Mouse (Mus musculus): ENCODE results near the gene Marveld1. TPM values are rescaled to one million over a fixed set of nuclear protein-coding genes. Genes with fewer than 3 reads are reported as not detected.

The Marveld1 gene
- 1 to 10 TPM; 2.9 to 8.7 (median 6.9) TPM for polyA plus RNA-seq (2017; shearing (Covaris generic))

DNA sequence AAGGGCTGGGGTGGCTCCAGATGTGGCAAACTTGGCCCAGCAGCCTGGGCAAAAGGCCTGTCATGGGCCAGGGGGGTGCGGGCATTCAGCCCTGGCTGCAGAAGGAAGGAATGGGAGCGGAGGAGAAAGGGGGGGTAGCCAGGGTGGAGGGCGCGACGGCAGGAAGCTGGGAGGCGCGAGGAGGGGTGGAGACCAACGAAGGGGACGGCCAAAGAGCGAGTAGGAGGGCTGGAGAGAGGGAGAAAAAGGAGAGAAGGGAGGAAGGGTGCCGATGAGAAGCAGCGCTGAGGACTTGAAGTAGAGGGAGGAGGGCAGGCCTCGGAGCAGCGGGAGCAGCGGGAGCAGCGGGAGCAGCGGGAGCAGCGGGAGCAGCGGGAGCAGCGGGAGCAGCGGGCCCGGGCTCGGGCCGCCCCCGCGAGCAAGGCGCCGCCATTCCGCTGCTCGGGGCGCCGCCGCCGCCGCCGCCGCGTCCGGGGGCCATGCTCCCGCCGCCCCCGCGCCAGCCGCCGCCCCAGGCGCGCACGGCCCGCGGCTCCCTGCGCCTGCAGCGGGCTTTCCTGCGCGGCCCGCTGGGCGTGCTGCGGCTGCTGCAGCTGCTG is at the start of gene Marveld1:
Gene Marveld1 (plus strand): TSS at position 231 of the 599 bp plus-strand sequence.
- ATAC-seq = peak; percentile 65

DNA sequence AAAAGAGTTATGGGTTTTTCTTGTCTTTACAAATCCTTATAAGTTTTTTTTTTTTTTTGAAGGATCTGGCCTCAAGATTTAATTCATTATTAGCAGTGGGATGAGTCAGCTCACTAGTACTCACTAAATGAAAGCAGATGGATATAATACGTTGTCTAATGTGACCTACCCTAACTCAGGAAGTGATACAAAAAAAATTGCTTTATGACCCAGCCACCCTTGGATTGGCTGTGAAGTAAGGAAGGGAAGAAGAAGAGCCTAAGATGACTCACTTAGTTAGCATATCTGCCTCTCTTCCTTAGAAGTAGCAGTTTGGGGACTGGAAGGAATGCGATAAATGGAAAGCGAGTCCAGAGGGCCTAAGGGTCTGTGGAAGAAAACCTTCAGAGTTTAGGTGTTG is 47.8 kb upstream of the Marveld1 start:
- ATAC-seq = no peak

DNA sequence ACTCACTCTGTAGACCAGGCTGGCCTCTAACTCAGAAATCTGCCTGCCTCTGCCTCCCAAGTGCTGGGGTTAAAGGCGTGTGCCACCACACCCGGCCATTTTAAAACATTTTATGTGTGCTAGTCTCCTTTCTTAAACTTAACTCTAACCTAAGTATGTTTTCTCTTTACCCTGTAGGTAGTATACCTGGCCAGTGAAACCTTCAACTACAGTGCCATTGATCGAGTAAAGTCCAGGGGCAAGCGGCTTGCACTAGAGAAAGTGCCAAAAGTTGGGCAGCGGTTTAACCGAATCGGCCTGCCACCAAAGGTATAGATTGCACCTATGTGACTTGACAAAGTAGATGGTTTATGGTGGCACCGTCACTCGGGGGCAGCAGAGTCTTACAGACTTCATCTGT is 42.5 kb upstream of the Marveld1 start:
- no peak for ATAC-seq

DNA sequence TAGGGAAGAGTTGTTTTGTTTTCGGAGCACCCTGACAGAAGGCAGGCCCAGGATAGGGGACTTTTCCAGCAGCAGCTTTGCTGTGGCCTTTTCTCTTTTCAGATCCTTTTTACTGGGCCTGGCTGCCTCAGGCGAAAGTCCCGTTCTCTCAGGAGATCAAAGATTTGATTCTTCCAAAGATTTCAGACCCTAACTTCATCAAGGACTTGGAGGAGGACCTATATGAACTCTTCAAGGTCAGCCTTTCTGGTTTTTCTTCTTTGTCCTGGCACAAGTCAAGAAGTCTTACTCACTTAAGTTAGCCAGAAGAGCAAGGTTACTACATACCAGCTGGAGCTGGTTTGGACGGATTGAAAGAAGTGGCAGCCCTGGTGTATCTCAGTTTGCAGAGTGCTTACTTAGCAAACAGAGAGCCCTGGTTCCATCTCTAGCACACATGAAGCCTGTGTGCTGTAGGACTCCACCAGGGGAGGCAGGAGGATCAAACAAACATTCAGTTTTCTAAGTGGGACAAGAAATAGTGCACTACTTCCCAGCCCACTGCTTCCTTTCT is 31.3 kb upstream of the Marveld1 start:
- ATAC-seq = no peak

DNA sequence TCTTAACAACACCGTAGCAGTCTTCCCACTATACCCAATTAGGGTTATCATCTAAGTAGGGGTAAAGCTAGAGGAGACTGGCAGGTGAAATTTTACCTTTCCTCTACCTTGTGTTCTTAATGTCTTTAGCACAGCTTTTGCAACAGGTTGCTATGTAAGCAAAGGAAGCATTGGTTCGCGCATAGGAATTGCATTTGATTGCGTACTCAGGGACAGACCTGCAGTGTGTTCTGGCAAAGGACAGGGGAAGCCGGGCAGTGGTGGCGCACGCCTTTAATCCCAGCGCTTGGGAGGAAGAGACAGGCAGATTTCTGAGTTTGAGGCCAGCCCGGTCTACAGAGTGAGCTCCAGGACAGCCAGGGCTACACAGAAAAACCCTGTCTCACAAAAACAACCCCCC is 29.1 kb upstream of the Marveld1 start:
- ATAC-seq = no peak

DNA sequence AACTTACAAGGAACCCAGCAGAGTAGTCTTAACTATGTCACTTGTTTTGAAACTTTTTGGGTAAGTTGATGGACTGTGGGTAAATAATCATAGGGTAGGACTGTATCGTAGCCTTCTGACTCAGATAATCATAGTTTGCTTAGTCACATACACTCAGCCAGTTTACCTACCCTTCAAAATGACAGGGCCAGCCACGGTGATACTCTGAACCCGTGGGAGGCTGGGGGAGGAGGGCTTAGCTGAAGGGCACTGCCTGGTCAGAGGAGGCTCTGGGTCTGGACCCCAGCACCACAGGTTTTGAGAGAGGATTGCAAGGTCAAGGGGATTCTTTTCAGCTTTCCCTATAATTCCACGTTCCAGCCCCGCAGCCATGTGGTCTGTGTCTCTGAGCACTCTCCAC is 28.6 kb upstream of the Marveld1 start:
- no peak for ATAC-seq

DNA sequence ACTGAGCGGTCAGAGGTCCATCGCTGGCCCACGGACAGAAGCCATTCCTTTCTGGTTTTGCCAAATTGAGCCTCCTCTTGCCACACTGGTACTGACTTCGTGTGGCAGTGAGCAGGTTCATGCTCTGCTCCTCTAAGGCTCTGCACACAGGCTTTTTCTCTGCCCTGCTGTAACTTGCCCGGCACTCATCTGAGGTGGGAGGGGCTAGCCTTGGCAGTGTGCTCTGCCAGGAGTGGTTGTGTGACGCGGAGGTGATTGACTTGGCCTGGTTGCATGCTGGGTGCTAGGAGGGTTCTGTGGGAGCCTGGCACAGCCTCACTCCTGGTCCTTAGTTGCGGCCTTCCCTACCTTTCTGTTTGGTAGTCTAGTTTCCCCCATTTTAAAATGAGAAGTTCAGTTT is 26.7 kb upstream of the Marveld1 start:
- no peak for ATAC-seq

DNA sequence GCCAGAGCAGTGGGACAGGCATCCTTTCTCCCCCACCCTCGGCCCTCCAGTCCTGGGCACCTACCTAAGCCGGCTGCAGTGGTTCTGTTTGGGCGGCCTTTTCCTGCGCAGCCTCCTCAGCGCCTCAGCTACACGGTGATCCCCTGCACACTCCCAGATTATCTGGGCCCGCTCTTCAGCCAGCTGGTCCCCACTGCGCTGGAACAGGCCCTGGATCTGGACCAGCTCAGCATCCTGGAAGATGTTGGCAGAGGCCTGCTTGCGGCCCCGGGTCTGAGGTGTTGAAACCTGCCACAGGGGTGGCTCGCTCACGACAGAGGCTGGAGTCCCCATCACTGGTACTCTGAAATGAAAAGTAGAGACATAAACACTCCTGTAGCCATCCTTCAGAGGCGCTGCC is 22.5 kb upstream of the Marveld1 start:
- ATAC-seq = no peak

DNA sequence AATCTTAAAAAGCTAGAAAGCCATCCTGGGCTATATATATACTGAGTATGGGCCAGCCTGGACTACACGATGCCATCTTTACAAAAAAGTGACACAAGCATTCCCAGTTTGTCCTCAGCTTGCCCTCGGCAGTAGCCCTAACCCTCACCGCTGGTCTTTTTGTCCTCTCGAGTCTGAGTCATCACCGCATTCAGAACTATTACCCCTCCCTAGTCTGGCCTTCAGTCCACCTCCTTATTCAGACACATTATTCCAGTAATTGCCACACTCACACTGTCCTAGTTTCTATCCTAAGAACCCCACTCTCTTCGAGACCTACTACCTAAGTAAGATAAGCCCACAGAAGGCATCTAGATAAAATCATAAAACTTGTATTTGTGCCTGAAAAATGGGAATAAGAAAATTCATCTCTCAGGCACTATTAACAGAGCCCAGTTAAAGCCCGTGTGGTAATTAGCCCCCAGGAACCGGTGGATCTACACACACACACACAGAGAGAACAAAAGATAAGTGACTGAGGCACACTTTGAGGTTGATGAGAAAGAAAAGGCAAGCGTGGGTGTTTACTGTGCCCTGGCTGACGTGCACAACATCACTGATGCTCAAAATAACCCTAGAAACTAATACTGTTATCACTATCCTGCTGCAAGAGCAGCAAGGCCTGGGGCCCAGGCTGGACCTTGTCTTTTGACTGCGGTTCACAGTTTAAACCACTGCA is 21.5 kb upstream of the Marveld1 start:
- ATAC-seq = no peak

DNA sequence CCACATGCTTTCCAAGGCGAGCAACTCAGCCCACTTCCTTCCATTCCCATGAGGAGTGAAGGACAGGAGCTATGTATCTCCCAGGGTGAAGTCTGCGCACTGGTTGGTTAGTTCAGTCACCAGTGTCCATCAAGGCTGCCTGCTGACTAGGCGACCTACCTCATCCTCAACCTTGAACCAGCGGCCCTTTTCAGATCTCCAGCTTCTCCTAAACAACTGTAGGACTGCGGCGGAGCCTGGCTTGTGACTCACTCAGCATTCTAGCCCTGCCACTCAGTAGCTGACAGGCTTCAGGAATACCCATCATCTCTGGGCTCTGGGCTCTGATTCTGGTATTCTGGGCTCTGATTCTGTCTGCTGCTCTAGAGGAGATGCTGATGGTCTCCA is 21.0 kb upstream of the Marveld1 start:
- ATAC-seq = no peak

DNA sequence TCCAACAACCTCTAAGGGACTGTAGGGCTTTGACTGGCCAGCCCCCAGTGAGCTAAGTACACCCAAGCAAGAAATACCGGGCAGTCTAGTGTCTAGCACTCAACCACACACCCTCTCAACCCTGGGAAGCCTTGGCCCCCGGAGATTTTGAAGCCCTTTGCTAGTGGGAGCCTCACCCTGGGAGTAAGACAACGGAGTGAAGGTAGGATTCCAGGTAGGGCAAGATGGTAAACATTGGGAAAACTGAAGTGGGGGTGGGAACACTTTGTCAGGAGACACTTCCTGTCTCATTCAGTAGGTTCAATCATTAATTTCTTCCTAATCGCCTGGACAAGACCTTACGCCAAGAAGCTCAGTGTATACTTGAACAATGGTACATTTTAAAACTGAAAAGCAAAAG is 20.2 kb upstream of the Marveld1 start:
- ATAC-seq = no peak

DNA sequence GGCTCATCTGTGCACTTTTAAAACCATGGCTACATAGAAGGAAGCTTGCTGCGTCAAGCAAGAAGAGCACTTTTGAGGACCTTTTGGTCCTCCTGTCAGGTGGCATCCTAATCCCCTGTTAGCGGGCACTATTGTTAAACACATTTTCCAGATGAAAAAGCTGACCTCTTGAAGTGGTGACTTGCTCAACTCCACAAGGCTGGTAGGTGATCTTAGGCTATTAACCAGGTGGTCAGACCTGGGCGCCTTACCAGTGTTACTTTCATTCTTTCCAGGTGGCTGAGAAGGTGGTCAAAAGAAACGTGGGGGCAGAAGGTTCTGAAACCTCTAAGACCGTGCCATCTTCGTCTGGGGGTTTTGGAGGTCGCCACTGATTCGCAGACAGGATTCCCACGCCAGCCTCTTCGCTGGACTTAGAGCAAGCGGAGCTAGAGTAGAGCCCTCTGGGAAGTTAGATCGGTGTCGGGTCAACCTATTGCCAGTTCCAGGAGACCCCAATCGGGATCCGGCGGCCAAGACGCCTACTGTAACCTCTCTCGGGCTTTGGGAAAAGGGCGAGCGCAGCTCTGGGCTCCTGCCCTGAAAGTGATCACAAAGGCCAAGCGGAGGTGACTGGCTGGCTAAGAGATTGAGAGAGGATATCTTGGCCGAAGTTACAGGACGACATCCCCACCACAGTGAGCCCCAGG is 19.0 kb upstream of the Marveld1 start:
- no peak for ATAC-seq

DNA sequence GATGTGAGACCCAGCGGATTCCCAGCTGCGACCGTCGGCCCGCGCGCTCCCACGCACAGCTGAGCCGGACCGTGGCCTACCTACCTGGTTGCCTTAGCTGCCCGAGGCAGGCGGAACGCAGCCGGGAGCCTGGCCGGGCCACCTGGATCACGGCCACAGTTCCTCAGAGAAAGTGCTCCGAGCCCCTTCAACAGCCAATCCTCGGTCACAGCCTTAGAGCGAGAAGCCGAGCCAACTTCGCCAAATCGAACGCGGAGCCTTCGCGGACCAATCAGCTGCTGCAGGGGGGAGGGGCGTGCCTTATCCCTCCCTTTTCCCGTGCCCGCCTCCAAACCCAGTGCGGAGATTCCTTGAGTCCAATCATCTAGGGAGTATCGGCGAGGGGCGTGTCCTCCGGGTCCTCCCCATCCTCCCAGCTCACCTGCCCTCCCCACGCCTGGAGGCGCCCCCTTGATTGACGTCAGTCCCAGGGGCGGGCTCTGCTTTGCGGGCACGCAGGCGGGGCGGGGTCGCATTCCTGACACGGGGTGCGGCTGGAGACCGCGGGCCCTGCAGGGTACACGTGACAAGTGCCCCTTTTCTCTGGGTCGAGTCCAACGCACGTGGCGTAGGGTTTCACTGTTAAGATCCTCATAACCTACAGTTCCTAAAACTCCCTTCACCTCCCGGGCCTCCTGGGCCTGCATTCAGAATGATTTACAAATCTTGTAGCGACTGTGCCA is 18.3 kb upstream of the Marveld1 start, which contains the start of gene Avpi1:
Gene Avpi1 (minus strand): TSS at position 273 of the 722 bp plus-strand sequence.
- ATAC-seq = peak; percentile 91

DNA sequence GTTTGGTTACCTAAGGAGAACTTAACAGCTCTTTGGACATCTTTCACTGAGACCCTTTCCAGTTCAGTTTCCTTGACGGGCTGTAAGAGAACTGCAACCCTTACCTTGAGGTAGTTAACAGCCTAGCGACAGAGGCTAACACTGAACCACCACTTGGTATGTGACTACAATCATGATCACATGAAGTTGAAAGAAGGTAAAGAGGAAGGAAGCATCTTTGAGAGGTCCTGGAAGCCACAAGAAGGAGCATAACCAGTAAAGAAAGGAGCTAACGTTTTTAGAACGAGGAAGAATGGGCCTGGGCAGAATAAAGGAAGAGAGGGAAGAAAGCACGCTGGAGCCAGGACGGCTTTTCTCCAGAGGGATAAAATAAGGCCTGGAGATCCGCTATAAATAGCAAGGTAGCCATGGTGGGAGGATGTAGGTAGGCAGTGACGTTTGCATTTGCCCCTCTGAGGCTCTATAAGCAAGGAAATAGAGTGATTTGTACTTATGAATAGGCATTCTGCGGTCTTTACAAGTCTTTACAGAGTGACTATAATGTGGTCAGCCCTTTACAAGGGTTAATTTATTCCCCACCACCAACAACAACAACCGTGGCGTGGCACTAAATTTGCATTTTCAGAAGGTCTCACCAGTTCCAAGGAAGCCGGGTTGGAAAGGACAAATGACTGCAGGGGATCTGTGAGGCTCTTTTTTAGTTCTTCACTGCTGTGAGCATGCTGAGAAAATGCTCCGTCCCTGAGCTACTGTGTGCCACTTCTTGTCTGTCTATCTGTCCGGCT is 17.5 kb upstream of the Marveld1 start:
- ATAC-seq = peak; percentile 20

DNA sequence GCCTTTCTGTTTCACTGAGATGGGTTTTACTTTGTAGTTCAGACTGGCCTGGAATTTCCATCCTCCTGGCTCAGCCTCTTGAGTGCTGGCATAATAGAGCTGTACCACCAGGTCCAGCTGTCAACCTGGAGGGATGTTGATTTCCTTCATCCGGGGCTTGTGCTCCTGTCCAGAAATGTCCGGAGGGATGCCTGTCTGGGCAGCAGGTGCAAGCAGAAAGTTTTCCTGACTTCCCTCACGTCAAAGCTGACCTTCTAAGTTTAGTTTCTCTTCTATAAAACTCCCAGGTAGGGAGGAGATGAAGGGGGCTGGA is 16.9 kb upstream of the Marveld1 start:
- no peak for ATAC-seq

DNA sequence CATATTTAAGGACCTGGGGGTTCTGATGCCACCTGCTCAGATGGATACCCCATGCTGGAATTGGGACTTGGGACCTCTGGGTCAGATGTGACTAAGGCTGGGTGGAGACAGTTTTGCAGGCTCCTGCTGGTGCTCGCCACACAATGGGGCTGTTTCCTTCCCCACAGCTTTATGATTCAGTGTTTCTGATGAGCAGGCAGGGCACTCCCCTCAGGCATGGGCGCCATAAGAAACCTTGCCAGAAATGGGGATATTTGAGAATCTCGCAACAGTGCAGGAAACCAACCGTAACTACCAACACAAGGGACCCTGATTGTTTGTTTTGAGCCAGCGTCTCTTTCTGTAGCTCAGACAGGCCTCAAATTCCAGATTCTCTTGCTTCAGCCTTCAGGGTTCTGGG is 16.1 kb upstream of the Marveld1 start:
- ATAC-seq = no peak

DNA sequence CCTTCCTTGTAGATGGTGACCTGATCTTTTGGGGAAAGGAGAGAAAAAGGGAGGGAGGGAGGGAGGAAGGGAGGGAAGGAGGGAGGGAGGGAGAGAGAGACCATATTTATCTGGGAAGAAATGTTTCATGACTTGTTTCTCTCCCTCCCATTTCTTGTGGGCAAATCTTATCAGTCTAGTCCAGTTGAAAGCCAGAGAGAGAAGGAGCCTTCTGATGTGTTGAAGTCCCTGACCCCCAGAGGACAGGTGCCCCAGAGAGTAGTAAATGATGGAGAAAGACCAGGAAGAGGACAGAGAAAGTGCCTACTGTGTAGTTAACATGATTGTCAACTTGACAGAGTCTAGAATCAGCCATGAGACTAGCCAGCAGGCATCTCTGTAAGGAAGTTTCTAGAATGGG is 12.1 kb upstream of the Marveld1 start:
- no peak for ATAC-seq

DNA sequence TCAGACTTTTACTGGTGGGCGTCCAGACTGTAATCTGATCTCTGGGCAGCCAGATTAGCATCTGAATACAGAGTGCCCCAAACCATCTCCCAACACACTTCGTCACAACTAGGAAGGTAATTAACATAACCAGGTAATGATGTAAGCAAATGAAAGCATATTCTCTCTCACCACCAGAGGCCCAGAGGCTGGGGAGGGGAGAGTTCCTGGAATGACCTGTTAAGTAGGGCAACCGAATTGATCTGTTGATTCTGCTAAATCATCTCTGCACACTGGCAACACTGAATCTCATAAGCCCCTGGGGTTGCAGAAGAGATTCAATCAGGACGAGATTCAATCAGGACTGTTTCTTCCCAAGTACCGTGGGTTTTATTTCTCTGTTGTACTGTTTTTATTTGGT is 11.1 kb upstream of the Marveld1 start:
- ATAC-seq = no peak

DNA sequence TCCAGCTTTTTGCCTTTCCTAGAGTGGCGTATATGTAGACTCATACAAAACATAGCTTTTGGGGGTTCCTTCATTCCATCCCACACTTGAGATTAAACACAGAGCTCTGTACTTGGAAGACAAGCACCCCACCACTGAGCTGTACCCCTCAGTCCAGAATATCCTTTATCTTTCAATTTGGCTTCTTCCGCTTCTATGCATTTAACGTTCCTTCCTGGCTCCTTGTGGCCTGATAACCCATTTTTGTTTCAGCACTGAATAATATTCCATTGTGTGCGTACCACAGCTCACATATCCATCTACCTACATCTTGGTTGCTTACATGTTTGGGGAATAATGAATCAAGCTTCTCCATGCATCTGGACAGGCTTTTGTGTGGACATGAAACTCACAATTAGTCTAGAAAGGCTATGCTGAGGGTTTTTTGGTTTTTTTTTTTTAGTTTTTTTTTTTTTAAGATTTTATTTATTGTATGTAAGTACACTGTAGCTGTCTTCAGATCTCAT is 10.0 kb upstream of the Marveld1 start:
- no peak for ATAC-seq

DNA sequence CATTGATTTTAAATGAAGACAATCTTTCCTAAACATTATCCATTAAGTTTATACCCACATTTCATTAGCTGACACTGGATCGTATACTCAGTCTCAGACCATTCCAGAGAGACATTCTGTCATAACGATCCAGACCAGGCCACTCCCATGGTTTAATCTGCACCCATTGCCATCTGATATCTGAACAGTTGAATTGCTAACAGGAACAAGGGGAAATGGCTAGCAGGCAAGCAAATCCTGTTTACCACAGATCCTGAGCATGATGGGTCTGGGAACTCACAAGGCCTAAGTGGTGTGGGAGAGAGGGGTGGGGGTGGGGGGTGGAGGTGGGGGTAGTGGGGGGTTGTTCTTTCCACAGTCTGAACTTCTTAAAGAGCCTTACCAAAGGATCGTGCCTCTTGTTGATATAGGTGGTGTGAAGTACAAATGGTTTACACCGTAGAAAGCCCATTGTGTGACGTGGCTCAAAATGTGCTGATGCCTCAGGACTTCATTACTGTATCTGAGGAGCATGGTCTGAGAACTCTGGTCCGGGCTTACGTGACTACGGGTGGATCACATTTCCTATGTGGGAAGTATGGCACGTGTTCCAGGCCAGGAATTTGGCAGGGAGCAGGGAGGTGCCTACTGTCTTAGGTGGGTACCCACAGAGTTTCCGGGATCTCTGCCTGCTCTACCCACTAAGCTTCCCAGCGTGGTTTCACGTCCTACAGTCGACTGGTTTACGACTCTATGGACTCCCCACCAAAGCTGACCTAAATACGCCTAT is 8.5 kb upstream of the Marveld1 start:
- ATAC-seq = no peak
